Mouse (Mus musculus): ENCODE data around the gene Acadl. TPM values are rescaled to one million over a fixed set of nuclear protein-coding genes. Genes with fewer than 3 reads are reported as not detected.
A peak's percentile ranks its signal among the peaks of the same experiment; 100 is the strongest.

Gene Acadl
- total RNA-seq (2014; rRNA removed; ENCODE audit: low replicate concordance) (144 and 267 TPM in 2 replicates), polyA plus RNA-seq (2015; fragmentation: Nextera tagmentation; extraction: Ambion mirVana) (1,733 and 1,796 TPM in 2 replicates)

DNA sequence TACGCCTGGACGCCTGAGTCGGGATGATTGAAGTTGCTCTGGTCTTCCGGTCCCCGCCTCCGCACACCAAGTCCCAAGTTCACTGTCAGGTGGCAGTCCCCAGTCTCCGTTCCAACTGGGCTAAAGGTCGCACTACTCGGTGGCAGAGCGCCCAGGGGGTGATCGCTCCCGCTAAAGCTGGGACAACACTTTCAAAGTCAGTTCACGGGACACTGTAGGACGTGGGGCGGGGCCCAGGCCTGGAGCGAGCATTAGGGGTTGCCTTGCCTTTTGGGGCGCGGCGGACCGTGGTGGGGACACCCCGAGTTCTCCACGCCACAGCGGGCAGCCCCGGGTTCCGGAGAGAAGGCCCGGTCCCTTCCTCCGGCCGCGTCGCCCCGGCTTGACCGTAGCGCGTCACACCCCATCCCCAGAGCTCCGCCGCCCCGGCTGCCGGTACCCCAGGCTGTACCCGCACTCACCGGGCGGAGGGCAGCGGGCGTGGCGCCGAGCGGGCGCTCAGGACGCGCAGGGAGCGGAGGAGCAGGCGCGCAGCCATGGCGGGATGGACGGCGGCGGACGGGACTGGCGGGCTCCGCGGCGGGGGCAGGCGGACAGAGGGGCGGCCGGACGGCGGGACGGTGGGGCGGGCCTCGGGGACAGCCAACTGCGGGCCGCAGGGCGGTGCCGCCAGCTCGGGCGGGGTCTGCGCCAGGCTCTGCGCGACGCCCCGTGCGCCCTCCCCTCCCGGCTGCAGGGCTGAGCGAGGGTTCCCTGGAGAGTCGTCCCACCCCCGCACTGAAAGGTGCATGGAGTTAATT is at the start of gene Acadl:
Gene Acadl, minus strand, starts transcription at position 566 of the 800 bp plus-strand sequence.
- Histone ChIP-seq H3K4me2 (ENCODE audit: low read depth, low read length) (peak within 1 kb of the TSS; percentile 69), H3K27me3 (ENCODE audit: control insufficient read depth, insufficient read depth, low read length) (no peaks in the 10 kb centered on the region), H3K27ac (ENCODE audit: low read depth) (peak within 1 kb of the TSS; percentile 100), H3K9me3 (replicated peaks; ENCODE audit: control insufficient read depth, low read length) (0 out of 2 replicates have a peak, but pooled peaks cover 4% of the 10 kb centered on the region), H3K36me3 (replicated peaks; ENCODE audit: control insufficient read depth, insufficient read depth, low read length) (peaks cover 17% of the 10 kb centered on the region), H3K9ac (replicated peaks; ENCODE audit: low read depth, low read length) (peak within 1 kb of the TSS; percentile 99), H3K4me1 (ENCODE audit: control insufficient read depth, insufficient read depth) (peaks cover 17% of the 10 kb centered on the region), H3K4me3 (ENCODE audit: low read depth, low read length) (peak within 1 kb of the TSS; percentile 99)
- 2% methylated on average over 71 of the region's 85 CpGs for WGBS
- DNase-seq (ENCODE audit: low spot score) (peak; percentile 94), ATAC-seq (ENCODE audit: insufficient read depth, low read depth) (peak; percentile 96)
- no peak for TF ChIP-seq CTCF (IDR thresholded peaks at IDR 0.05; ENCODE audit: low read depth)
- peak; percentile 99 for TF ChIP-seq EP300 (IDR thresholded peaks at IDR 0.05; ENCODE audit: low read depth)

DNA sequence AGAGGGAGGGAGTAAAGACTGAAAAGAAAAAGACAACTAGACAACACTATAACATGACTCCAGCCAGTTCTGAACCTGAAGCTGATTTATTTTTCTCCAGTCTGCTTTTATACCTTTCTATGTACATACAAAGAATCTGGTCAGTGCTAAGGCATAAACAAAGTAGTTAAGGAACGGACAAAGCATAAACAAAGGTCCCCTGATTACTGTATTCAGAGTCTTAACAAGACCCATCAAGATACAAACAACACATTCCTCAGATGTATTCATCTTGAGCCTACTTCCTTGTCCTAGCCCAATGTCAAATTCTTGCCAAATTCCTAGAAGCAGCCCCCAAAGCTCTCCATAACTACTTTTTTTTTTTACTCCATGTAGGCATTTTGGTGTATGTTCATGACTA is 49.2 kb upstream of the Acadl start:
- no peak for TF ChIP-seq CTCF (IDR thresholded peaks at IDR 0.05; ENCODE audit: low read depth)
- TF ChIP-seq EP300 (IDR thresholded peaks at IDR 0.05; ENCODE audit: low read depth) = no peak
- ATAC-seq (ENCODE audit: insufficient read depth, low read depth) = no peak
- Histone ChIP-seq H3K9me3 (replicated peaks; ENCODE audit: control insufficient read depth, low read length) (no peaks in the 10 kb centered on the region), H3K4me2 (ENCODE audit: low read depth, low read length) (no peak overlapping the region), H3K9ac (replicated peaks; ENCODE audit: low read depth, low read length) (no peak overlapping the region), H3K4me1 (ENCODE audit: control insufficient read depth, insufficient read depth) (no peaks in the 10 kb centered on the region), H3K27me3 (ENCODE audit: control insufficient read depth, insufficient read depth, low read length) (no peaks in the 10 kb centered on the region), H3K27ac (ENCODE audit: low read depth) (no peak overlapping the region), H3K36me3 (replicated peaks; ENCODE audit: control insufficient read depth, insufficient read depth, low read length) (no peaks in the 10 kb centered on the region), H3K4me3 (ENCODE audit: low read depth, low read length) (no peak overlapping the region)
- no peak for DNase-seq (ENCODE audit: low spot score)
- WGBS = 81% methylated on average over 1 of the region's 1 CpGs

DNA sequence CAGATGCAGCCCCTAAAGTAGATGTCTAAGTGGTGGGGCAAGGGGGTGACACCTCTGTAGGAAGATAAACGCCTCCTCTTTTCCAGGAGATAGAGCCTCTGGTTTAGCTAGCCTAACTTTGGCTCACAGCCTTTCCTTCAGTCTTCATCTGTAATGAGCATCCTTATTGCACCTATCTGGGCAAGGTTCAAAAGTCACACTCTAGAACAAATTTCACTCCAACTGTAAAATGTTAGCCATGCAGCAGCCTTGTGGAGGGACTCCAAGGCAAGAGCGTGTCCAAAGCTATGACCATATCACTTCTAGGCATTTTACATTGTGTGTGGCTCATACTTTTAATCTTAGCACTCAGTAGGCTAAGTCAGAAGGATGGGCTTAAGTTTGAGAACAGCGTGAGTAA is 39.5 kb upstream of the Acadl start:
- no peak overlapping the region for H3K9ac ChIP-seq (replicated peaks; ENCODE audit: low read depth, low read length)
- no peak overlapping the region for H3K27ac ChIP-seq (ENCODE audit: low read depth)
- H3K4me3 ChIP-seq (ENCODE audit: low read depth, low read length) = no peak overlapping the region
- no peaks in the 10 kb centered on the region for H3K27me3 ChIP-seq (ENCODE audit: control insufficient read depth, insufficient read depth, low read length)
- H3K4me1 ChIP-seq (ENCODE audit: control insufficient read depth, insufficient read depth) = no peaks in the 10 kb centered on the region
- H3K9me3 ChIP-seq (replicated peaks; ENCODE audit: control insufficient read depth, low read length) = no peaks in the 10 kb centered on the region
- WGBS = 63% methylated on average over 3 of the region's 3 CpGs
- H3K4me2 ChIP-seq (ENCODE audit: low read depth, low read length) = no peak overlapping the region
- ATAC-seq (ENCODE audit: insufficient read depth, low read depth) (no peak), DNase-seq (ENCODE audit: low spot score) (no peak)
- TF ChIP-seq EP300 (IDR thresholded peaks at IDR 0.05; ENCODE audit: low read depth) (no peak), CTCF (IDR thresholded peaks at IDR 0.05; ENCODE audit: low read depth) (no peak)
- H3K36me3 ChIP-seq (replicated peaks; ENCODE audit: control insufficient read depth, insufficient read depth, low read length) = no peaks in the 10 kb centered on the region

GRCm38 (mm10) chr1:66900946-66901345 is 37.9 kb upstream of the Acadl start:
- H3K27me3 ChIP-seq (ENCODE audit: control insufficient read depth, insufficient read depth, low read length) = no peaks in the 10 kb centered on the region
- H3K4me2 ChIP-seq (ENCODE audit: low read depth, low read length) = no peak overlapping the region
- no peak overlapping the region for H3K27ac ChIP-seq (ENCODE audit: low read depth)
- no peak for ATAC-seq (ENCODE audit: insufficient read depth, low read depth)
- no peaks in the 10 kb centered on the region for H3K36me3 ChIP-seq (replicated peaks; ENCODE audit: control insufficient read depth, insufficient read depth, low read length)
- TF ChIP-seq EP300 (IDR thresholded peaks at IDR 0.05; ENCODE audit: low read depth) (no peak), CTCF (IDR thresholded peaks at IDR 0.05; ENCODE audit: low read depth) (no peak)
- H3K9me3 ChIP-seq (replicated peaks; ENCODE audit: control insufficient read depth, low read length) = no peaks in the 10 kb centered on the region
- peak; percentile 18 for DNase-seq (ENCODE audit: low spot score)
- H3K4me3 ChIP-seq (ENCODE audit: low read depth, low read length) = no peak overlapping the region
- 64% methylated on average over 4 of the region's 4 CpGs for WGBS
- 0 out of 2 replicates have a peak, but pooled peaks cover under 1% of the 10 kb centered on the region for H3K4me1 ChIP-seq (ENCODE audit: control insufficient read depth, insufficient read depth)
- no peak overlapping the region for H3K9ac ChIP-seq (replicated peaks; ENCODE audit: low read depth, low read length)

- no peak for TF ChIP-seq CTCF (IDR thresholded peaks at IDR 0.05; ENCODE audit: low read depth)
- TF ChIP-seq EP300 (IDR thresholded peaks at IDR 0.05; ENCODE audit: low read depth) = no peak
- 79% methylated on average over 7 of the region's 7 CpGs for WGBS
Measured at GRCm38 (mm10) chr1:66898261-66898660, 35.2 kb upstream of the Acadl start.

More at GRCm38 (mm10) chr1:66898261-66898660, 35.2 kb upstream of the Acadl start:
- Histone ChIP-seq H3K4me1 (ENCODE audit: control insufficient read depth, insufficient read depth) (0 out of 2 replicates have a peak, but pooled peaks cover 5% of the 10 kb centered on the region), H3K27ac (ENCODE audit: low read depth) (no peak overlapping the region), H3K9ac (replicated peaks; ENCODE audit: low read depth, low read length) (no peak overlapping the region), H3K27me3 (ENCODE audit: control insufficient read depth, insufficient read depth, low read length) (no peaks in the 10 kb centered on the region), H3K36me3 (replicated peaks; ENCODE audit: control insufficient read depth, insufficient read depth, low read length) (no peaks in the 10 kb centered on the region), H3K4me3 (ENCODE audit: low read depth, low read length) (no peak overlapping the region), H3K4me2 (ENCODE audit: low read depth, low read length) (no peak overlapping the region), H3K9me3 (replicated peaks; ENCODE audit: control insufficient read depth, low read length) (no peaks in the 10 kb centered on the region)
- ATAC-seq (ENCODE audit: insufficient read depth, low read depth) = no peak
- DNase-seq (ENCODE audit: low spot score) = no peak

Data from heart, postnatal 0 days (tissue).